Comparison of ENCODE assay signal across 22 mouse cellular contexts in the genomic region with DNA sequence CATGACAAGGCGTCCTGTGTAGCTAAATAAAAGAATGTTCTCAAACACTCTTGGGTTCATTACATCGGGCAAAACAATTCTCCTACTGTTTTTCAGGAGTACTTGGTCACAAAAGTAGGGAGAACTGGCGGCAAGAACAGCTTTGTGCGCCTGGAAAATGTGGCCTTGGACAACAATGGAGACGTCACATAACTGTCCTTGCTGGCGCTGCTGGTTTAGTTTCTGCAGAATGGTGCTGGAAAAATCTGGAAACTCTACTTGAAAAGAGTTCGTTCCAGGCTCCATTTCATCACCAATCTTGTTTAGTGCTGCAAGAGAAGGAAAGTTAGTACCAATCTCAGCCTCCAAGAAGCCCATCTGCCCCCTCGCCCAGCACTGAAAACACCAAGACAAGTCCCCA. TPM values are rescaled to one million over a fixed set of nuclear protein-coding genes. Genes with fewer than 3 reads are reported as not detected.
A peak's percentile ranks its signal among the peaks of the same experiment; 100 is the strongest.
DNase-seq lines count a peak whose midpoint lies in the region; TF ChIP-seq lines count a peak whose summit lies in the region.
"Had no signal": no experiment of that assay in that cellular context is flagged by ENCODE, and none has a peak within 500 bp of the region (broad histone marks: within the 10 kb centered on the region; RNA-seq: fewer than 3 reads in every experiment).

No protein-coding gene starts in this region.

- no peak overlapping the region for H3K4me3 ChIP-seq in layer of hippocampus, adult 2 months
- H3K4me3 ChIP-seq: embryonic facial prominence, embryonic 12.5 days; embryonic facial prominence, embryonic 15.5 days; heart, adult 2 months; heart, embryonic 10.5 days; heart, embryonic 13.5 days had no signal

- peak overlapping the region; percentile 46; the same call in 1 of the 2 replicates for H3K27ac ChIP-seq in layer of hippocampus, adult 2 months
- H3K27ac ChIP-seq: embryonic facial prominence, embryonic 12.5 days; embryonic facial prominence, embryonic 15.5 days; heart, adult 2 months; heart, embryonic 10.5 days; heart, embryonic 13.5 days; hindbrain, embryonic 14.5 days; hindbrain, postnatal 0 days had no signal

- DNase-seq in adrenal gland, adult 8-10 months = peak; percentile 35
- no peak for DNase-seq in adrenal gland, postnatal 4 days (ENCODE audit: low spot score in 2 of 2)
- no peak for DNase-seq in layer of hippocampus, adult 2 months (ENCODE audit: low spot score in 2 of 2)
- DNase-seq in layer of hippocampus, adult 18-20 months (ENCODE audit: low spot score in 2 of 2) = no peak
- DNase-seq in adrenal gland, postnatal 36 days = peak; percentile 43 to 44
- DNase-seq in cerebellum, adult 18-20 months = no peak
- no peak for DNase-seq in ovary, postnatal 14 days (ENCODE audit: low spot score)
- DNase-seq: B cell, adult 2 months; cerebellum, adult 11-12 months; cerebellum, adult 9-10 months; cerebellum, postnatal 14 days; forebrain, postnatal 0 days; gastrocnemius, postnatal 36 days; heart, adult 2 months; heart, postnatal 14 days; heart, postnatal 4 days had no signal

- no peak for TF ChIP-seq CTCF in layer of hippocampus, adult 2 months (conservative IDR thresholded peaks at IDR 0.05)

RNA-seq across cellular contexts. Expression of a gene that starts 13.5 kb away (rescaled TPM):
- total RNA-seq in adrenal gland, adult 8-10 months (2022) = 10 to 100 TPM; 18.1 to 24.5 (median 22.5) TPM
- total RNA-seq in adrenal gland, postnatal 4 days (2021) = 10 to 100 TPM; 21.5 to 24.1 TPM
- total RNA-seq in layer of hippocampus, adult 2 months (2021) = 10 to 100 TPM; 24.1 to 27.4 TPM
- 10 to 100 TPM; 22.4 to 29.6 TPM for total RNA-seq in layer of hippocampus, adult 18-20 months (2021)
- 10 to 100 TPM; 20.9 to 24.6 TPM for total RNA-seq in adrenal gland, postnatal 36 days (2021)

RNA-seq across cellular contexts. Expression of a gene that starts 23.7 kb away (rescaled TPM):
- 10 to 100 TPM in 1 of 4 experiments, 1 to 10 TPM in 3; 6.9 to 12.1 (median 8.7) TPM for total RNA-seq in adrenal gland, adult 8-10 months (2022)
- 10 to 100 TPM; 22.9 TPM for total RNA-seq in adrenal gland, postnatal 4 days (2021)
- total RNA-seq in layer of hippocampus, adult 2 months (2021) = 10 to 100 TPM; 13.9 to 14.8 TPM
- total RNA-seq in layer of hippocampus, adult 18-20 months (2021) = 10 to 100 TPM; 12.0 to 14.2 TPM
- total RNA-seq in adrenal gland, postnatal 36 days (2021) = 1 to 10 TPM; 8.5 to 9.5 TPM

Comparison
In these comparisons a context has a peak if more than half of its experiments do, and no peak if none do; other contexts are left out.
1. DNase-seq: peak in adrenal gland, adult 8-10 months (single experiment) and adrenal gland, postnatal 36 days (2 of 2); none in adrenal gland, postnatal 4 days (0 of 2), layer of hippocampus, adult 2 months (0 of 2), layer of hippocampus, adult 18-20 months (0 of 2), cerebellum, adult 18-20 months (0 of 2) and ovary, postnatal 14 days (single experiment).